21 mouse cellular contexts compared by ENCODE assay signal in the genomic region with DNA sequence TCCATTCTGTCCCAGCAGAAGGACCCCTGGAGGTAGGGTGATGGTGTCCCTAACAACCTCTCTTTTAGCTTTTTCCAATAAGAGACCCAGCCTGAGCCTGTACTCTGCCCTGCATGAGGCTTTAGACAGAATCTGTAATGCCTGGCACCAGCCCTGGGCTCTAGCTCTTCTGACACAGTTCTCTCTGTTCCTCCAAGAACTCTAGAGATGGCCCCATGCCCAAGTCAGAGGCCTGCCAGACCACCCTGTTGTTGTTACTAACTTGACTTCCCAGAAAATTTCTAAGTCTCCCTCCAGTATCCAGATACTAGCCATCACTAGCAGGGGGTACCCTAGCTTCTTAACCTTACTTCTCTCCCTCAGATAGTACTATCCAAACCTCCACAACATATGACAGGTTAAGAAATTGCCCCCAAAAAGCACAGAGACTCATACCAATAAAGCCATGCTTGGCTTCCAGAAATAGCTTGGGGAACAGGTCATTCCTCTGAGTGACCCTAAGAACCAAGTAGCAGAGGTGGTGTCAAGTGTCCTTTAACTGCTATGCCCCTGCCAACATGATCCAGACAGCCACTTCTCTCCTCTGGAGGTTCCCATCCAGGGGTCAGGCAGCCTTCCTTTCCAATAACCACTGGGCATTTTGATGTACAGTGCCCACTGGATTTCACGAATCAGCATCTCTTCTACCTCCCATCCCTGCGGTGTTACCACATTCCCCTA. TPM values are rescaled to one million over a fixed set of nuclear protein-coding genes. Genes with fewer than 3 reads are reported as not detected.
A peak's percentile ranks its signal among the peaks of the same experiment; 100 is the strongest.
DNase-seq lines count a peak whose midpoint lies in the region; ATAC-seq lines count a peak whose summit lies in the region.
"Had no signal": no experiment of that assay in that cellular context is flagged by ENCODE, and none has a peak within 500 bp of the region (broad histone marks: within the 10 kb centered on the region; RNA-seq: fewer than 3 reads in every experiment).

No protein-coding gene starts in this region.

- no peak overlapping the region for H3K4me2 ChIP-seq in forebrain, embryonic 11.5 days (ENCODE audit: low read depth, low read length, severe bottlenecking)
- H3K4me2 ChIP-seq: heart, embryonic 11.5 days; heart, embryonic 15.5 days; hindbrain, embryonic 14.5 days had no signal

- DNase-seq in cerebellum, postnatal 10 days: peak; percentile 51 to 69
- no peak for DNase-seq in cerebellum, adult 18-20 months
- peak; percentile 57 for DNase-seq in left cerebral cortex, postnatal 4 days
- no peak for DNase-seq in left cerebral cortex, adult 8-10 months (ENCODE audit: low spot score in 2 of 2)
- DNase-seq in right cerebral cortex, postnatal 4 days: peak; percentile 19
- DNase-seq in right cerebral cortex, adult 2 months (ENCODE audit: low spot score in 2 of 2): no peak
- no peak for DNase-seq in forebrain, embryonic 11.5 days (ENCODE audit: low spot score)
- DNase-seq: adrenal gland, postnatal 10 days; B cell, adult 2 months; cerebellum, adult 11 months; cerebellum, adult 9-10 months; cerebellum, postnatal 36 days; heart, adult 2 months had no signal

- H3K4me3 ChIP-seq in forebrain, embryonic 11.5 days (ENCODE audit: low read depth, low read length): no peak overlapping the region
- H3K4me3 ChIP-seq: embryonic facial prominence, embryonic 10.5 days; heart, adult 2 months; heart, embryonic 15.5 days had no signal

- H3K9ac ChIP-seq in forebrain, embryonic 11.5 days (ENCODE audit: low read length): no peak overlapping the region
- H3K9ac ChIP-seq: heart, embryonic 15.5 days; hindbrain, embryonic 14.5 days had no signal

- H3K9me3 ChIP-seq in forebrain, embryonic 11.5 days (ENCODE audit: control insufficient read depth, low read length): no peaks in the 10 kb centered on the region
- H3K9me3 ChIP-seq: embryonic facial prominence, embryonic 10.5 days; G1E; heart, embryonic 15.5 days had no signal

- ATAC-seq in forebrain, embryonic 11.5 days (replicated peaks; ENCODE audit: low FRiP score): no peak
- ATAC-seq: CD4-positive, CD25-positive, alpha-beta regulatory T cell, adult 4 months; forebrain, embryonic 14.5 days had no signal

- H3K4me1 ChIP-seq in forebrain, embryonic 11.5 days (replicated peaks; ENCODE audit: control insufficient read depth, insufficient read depth, low read length): no peaks in the 10 kb centered on the region
- H3K4me1 ChIP-seq: embryonic facial prominence, embryonic 10.5 days; heart, embryonic 15.5 days had no signal

- intact Hi-C loops in left cerebral cortex, postnatal 4 days (cut with DNase I): no loop called here

- H3K36me3 ChIP-seq in forebrain, embryonic 11.5 days (ENCODE audit: control insufficient read depth, insufficient read depth, low read length): no peaks in the 10 kb centered on the region
- H3K36me3 ChIP-seq: embryonic facial prominence, embryonic 10.5 days; G1E; heart, embryonic 15.5 days had no signal

- no peak overlapping the region for H3K27ac ChIP-seq in forebrain, embryonic 11.5 days (ENCODE audit: low read depth, low read length)
- H3K27ac ChIP-seq: embryonic facial prominence, embryonic 10.5 days; heart, adult 2 months; heart, embryonic 15.5 days; hindbrain, embryonic 14.5 days had no signal

- no peaks in the 10 kb centered on the region for H3K27me3 ChIP-seq in forebrain, embryonic 11.5 days (ENCODE audit: control insufficient read depth, insufficient read depth, low read length)
- H3K27me3 ChIP-seq: heart, embryonic 15.5 days had no signal

- 86% methylated on average over 2 of the region's 2 CpGs for WGBS in forebrain, embryonic 11.5 days

RNA-seq across cellular contexts. Expression of a gene that starts 5.4 kb away (rescaled TPM):
- 10 to 100 TPM; 10.2 to 10.7 TPM for total RNA-seq in left cerebral cortex, postnatal 4 days (2021)
- total RNA-seq in left cerebral cortex, adult 8-10 months (2022): 10 to 100 TPM; 21.6 to 40.6 (median 29.6) TPM
- 3.6 and 5.0 TPM in 2 replicates for polyA plus RNA-seq in forebrain, embryonic 11.5 days (2014; fragmentation: Nextera tagmentation; extraction: Ambion mirVana)

RNA-seq across cellular contexts. Expression of a gene that starts 41.1 kb away (rescaled TPM):
- total RNA-seq in left cerebral cortex, postnatal 4 days (2021): 10 to 100 TPM; 92.5 to 94.7 TPM
- 100 to 1,000 TPM; 351 to 426 (median 388) TPM for total RNA-seq in left cerebral cortex, adult 8-10 months (2022)
- 2.3 and 2.5 TPM in 2 replicates for polyA plus RNA-seq in forebrain, embryonic 11.5 days (2014; fragmentation: Nextera tagmentation; extraction: Ambion mirVana)
- total RNA-seq: hematopoietic stem cell, adult 5-6 weeks had no signal
- polyA plus RNA-seq: CD4-positive, CD25-positive, alpha-beta regulatory T cell, adult 4 months; G1E had no signal

Comparison
In these comparisons a context has a peak if more than half of its experiments do, and no peak if none do; other contexts are left out.
1. DNase-seq: peak in cerebellum, postnatal 10 days (2 of 2), left cerebral cortex, postnatal 4 days (single experiment) and right cerebral cortex, postnatal 4 days (single experiment); none in cerebellum, adult 18-20 months (0 of 2), left cerebral cortex, adult 8-10 months (0 of 2), right cerebral cortex, adult 2 months (0 of 2) and forebrain, embryonic 11.5 days (single experiment).